Mouse (Mus musculus) stomach, embryonic 14.5 days (tissue): ENCODE measurements around the gene Gm17455. TPM values are rescaled to one million over a fixed set of nuclear protein-coding genes. Genes with fewer than 3 reads are reported as not detected.

Experiments used
- ATAC-seq: fragments of 200-750 bp; cut with Nextera tagmentation; 2 replicates; pipeline ENCODE4 v1.8.0; 2017; ENCODE audit warnings: low read depth, moderate TSS enrichment; ENCODE audit not compliant: insufficient number of reproducible peaks, insufficient read depth, low FRiP score
- H3K27ac ChIP-seq: fragments of 300-500 bp; sonication (generic); 2 replicates; pipeline ENCODE4 v1.5.1; 2014; ENCODE audit warnings: mild to moderate bottlenecking, low read length, moderate library complexity, mixed read lengths
- H3K27me3 ChIP-seq: fragments of 300-500 bp; sonication (generic); 2 replicates; pipeline ENCODE4 v1.6.1; 2014; ENCODE audit warnings: low read length, control low read depth, mixed read lengths; ENCODE audit not compliant: control insufficient read depth, insufficient read depth
- H3K36me3 ChIP-seq: fragments of 300-500 bp; sonication (generic); 2 replicates; pipeline ENCODE4 v1.6.1; 2014; ENCODE audit warnings: mild to moderate bottlenecking, control low read depth, low read length, moderate library complexity, mixed read lengths; ENCODE audit not compliant: control insufficient read depth, insufficient read depth
- H3K4me1 ChIP-seq: fragments of 300-500 bp; sonication (generic); 2 replicates; pipeline ENCODE4 v1.6.1; 2014; ENCODE audit warnings: low read length, control low read depth, mixed read lengths; ENCODE audit not compliant: control insufficient read depth, insufficient read depth
- H3K4me2 ChIP-seq: fragments of 300-500 bp; sonication (generic); replicated peaks from 2 replicates; pipeline ENCODE4 v1.6.1; 2014; ENCODE audit warnings: low read depth, low read length, control low read depth
- H3K4me3 ChIP-seq: fragments of 300-500 bp; sonication (generic); 2 replicates; pipeline ENCODE4 v1.5.1; 2014; ENCODE audit warnings: low read depth, low read length, control low read depth
- H3K9ac ChIP-seq: fragments of 300-500 bp; sonication (generic); replicated peaks from 2 replicates; pipeline ENCODE4 v1.6.1; 2014; ENCODE audit warnings: low read depth, mild to moderate bottlenecking, control low read depth, low read length, moderate library complexity, mixed read lengths
- H3K9me3 ChIP-seq: fragments of 300-500 bp; sonication (generic); 2 replicates; pipeline ENCODE4 v1.6.1; 2016; ENCODE audit warnings: low read depth, low read length, control low read depth; ENCODE audit not compliant: control insufficient read depth
- WGBS: fragments of 180-500 bp; shearing (Covaris S2); extraction: QIAGEN DNeasy Blood & Tissue Kit; methylation state at CpG from one replicate; pipeline ENCODE4 v1.1.7; 2014; 5-methylcytosine and 5-hydroxymethylcytosine counted together
- polyA plus RNA-seq: library from polyadenylated mRNA; unstranded; fragments of >200 nt; fragmentation: Nextera tagmentation; extraction: Ambion mirVana; gene quantifications from 2 replicates; pipeline ENCODE4 v1.2.1, GENCODE M21; 2014

The Gm17455 gene
- polyA plus RNA-seq, 1 experiment from 2014 or later = 1.4 TPM

GRCm38 (mm10) chr10:60370098-60370497 lies 29.4 kb upstream of the Gm17455 start:
- H3K27me3 ChIP-seq = no peaks in the 10 kb centered on the region
- no peak overlapping the region for H3K4me2 ChIP-seq
- H3K9me3 ChIP-seq = no peaks in the 10 kb centered on the region
- H3K4me3 ChIP-seq = no peak overlapping the region
- H3K36me3 ChIP-seq = no peaks in the 10 kb centered on the region
- 87% methylated on average over 2 of the region's 2 CpGs for WGBS
- no peak overlapping the region for H3K27ac ChIP-seq
- 0 out of 2 replicates have a peak, but pooled peaks cover 3% of the 10 kb centered on the region for H3K4me1 ChIP-seq
- no peak for ATAC-seq
- no peak overlapping the region for H3K9ac ChIP-seq

DNA sequence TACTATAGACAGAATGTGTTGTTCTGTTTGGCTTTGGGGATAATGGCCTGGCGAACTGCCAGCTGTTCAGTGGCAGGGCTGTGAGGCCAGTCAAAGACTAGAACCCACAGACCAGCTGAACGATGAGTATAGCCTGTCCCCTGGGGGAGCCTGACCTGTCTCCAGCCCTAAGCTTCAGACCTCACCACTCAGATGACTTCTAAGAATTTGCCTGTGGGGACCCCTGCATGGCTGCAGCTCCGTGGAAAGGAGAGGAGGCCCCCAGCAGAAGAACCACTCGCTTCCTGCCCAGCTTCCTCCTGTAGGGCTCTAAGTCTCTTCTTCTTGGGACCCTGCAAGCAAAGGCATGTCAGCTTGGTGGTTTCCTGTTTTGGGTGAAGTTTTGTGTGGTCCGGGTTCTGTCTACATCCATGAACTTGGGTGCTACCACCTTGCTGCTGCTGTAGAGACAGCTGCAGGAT lies 28.9 kb upstream of the Gm17455 start:
- 0 out of 2 replicates have a peak, but pooled peaks cover 3% of the 10 kb centered on the region for H3K4me1 ChIP-seq
- H3K4me3 ChIP-seq = no peak overlapping the region
- no peak overlapping the region for H3K27ac ChIP-seq
- no peak overlapping the region for H3K9ac ChIP-seq
- 74% methylated on average over 5 of the region's 5 CpGs for WGBS
- no peaks in the 10 kb centered on the region for H3K36me3 ChIP-seq
- H3K4me2 ChIP-seq = no peak overlapping the region
- H3K9me3 ChIP-seq = no peaks in the 10 kb centered on the region
- ATAC-seq = no peak
- no peaks in the 10 kb centered on the region for H3K27me3 ChIP-seq

DNA sequence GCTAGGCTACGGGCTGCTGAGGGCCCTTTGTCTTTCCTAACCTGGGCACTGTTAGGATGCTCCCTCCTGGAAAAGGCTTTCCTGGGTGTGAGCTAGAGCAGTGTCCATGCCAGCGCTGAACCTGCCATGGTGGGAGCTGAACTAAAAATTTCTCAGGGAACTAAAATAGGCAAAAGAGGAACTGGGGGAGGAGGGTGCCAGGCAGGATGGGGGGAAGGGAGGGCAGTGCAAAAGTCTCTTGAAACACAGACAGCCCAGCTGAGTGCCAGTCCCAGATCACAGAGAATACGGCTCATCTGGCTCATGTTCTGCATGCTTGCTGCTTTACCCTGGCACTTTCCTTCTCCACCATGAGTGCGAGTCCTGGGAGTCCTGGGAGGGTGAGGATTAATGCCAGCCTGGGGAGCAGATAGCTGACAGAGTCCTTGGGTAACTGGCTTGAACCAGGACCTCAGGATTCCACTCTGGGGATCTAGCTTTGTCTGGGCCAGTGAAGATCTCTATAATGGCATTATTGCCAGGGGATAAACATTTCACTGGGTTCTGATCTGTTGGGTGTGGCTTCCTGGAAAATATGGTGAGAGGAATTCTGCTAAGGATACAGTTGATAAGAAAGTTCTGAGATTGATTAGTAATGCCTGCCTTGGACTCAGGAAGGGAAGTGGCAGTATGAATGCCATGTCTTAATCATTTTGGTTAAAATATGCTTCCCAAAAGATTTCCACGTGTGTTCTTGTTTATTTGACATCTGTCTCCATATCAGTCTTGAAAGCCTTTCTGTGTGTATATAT lies 27.7 kb upstream of the Gm17455 start:
- ATAC-seq = no peak
- no peak overlapping the region for H3K4me2 ChIP-seq
- 86% methylated on average over 5 of the region's 5 CpGs for WGBS
- no peaks in the 10 kb centered on the region for H3K27me3 ChIP-seq
- no peaks in the 10 kb centered on the region for H3K36me3 ChIP-seq
- no peaks in the 10 kb centered on the region for H3K9me3 ChIP-seq
- H3K9ac ChIP-seq = no peak overlapping the region
- no peak overlapping the region for H3K4me3 ChIP-seq
- no peak overlapping the region for H3K27ac ChIP-seq
- 0 out of 2 replicates have a peak, but pooled peaks cover 3% of the 10 kb centered on the region for H3K4me1 ChIP-seq

DNA sequence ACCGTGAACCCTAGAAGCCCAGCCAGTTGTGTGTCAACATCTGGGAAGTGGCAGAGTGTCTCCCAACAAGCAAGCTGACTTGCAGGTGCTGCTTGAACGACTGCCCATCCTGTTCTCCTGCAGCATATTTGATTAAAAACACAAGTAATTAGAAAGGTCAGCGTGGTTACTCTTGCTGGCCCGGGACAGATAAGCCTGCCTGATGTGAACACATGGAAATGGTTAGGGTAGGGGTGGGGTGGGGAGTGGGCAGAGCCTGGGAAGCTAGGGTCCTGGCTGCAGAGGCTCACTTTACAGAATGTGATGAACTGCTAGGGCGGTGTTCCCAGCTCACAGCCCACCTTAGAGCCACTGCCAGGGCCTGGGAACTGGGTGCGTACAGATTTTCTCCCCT lies 26.0 kb upstream of the Gm17455 start:
- no peak overlapping the region for H3K9ac ChIP-seq
- no peak overlapping the region for H3K4me3 ChIP-seq
- ATAC-seq = no peak
- no peaks in the 10 kb centered on the region for H3K27me3 ChIP-seq
- 0 out of 2 replicates have a peak overlapping the region, but pooled peaks have one; percentile 15 for H3K27ac ChIP-seq
- no peak overlapping the region for H3K4me2 ChIP-seq
- H3K36me3 ChIP-seq = no peaks in the 10 kb centered on the region
- H3K9me3 ChIP-seq = no peaks in the 10 kb centered on the region
- WGBS = 45% methylated on average over 6 of the region's 6 CpGs
- H3K4me1 ChIP-seq = 0 out of 2 replicates have a peak, but pooled peaks cover 3% of the 10 kb centered on the region

- Histone ChIP-seq H3K27ac (0 out of 2 replicates have a peak overlapping the region, but pooled peaks have one; percentile 15), H3K27me3 (no peaks in the 10 kb centered on the region), H3K9ac (no peak overlapping the region), H3K36me3 (no peaks in the 10 kb centered on the region), H3K4me1 (0 out of 2 replicates have a peak, but pooled peaks cover 3% of the 10 kb centered on the region), H3K4me2 (no peak overlapping the region), H3K4me3 (no peak overlapping the region), H3K9me3 (no peaks in the 10 kb centered on the region)
- peak; percentile 37; the same call in 1 of the 2 replicates for ATAC-seq
- 51% methylated on average over 8 of the region's 8 CpGs for WGBS
These were observed 25.5 kb upstream of the Gm17455 start for GRCm38 (mm10) chr10:60373937-60374578.

DNA sequence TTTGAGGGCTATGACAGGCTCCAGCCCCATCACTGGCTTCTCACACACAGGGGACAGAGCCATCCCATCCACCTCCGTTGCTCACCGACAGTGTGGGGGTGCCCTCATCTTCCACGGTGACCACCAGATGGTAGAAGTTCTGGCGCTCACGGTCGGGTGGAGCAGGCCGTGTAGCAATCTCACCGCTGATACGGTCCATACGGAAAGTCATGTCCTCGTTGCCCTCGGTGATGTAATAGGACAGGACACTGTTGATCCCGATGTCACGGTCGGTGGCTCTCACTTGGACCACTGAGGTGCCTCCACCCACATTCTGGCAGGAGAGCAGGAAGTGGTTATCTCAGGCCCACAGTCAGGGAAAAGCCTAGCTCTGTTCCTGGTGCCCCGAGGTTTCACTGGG lies 22.8 kb upstream of the Gm17455 start:
- no peak overlapping the region for H3K27ac ChIP-seq
- no peaks in the 10 kb centered on the region for H3K9me3 ChIP-seq
- H3K4me3 ChIP-seq = no peak overlapping the region
- H3K36me3 ChIP-seq = no peaks in the 10 kb centered on the region
- WGBS = 89% methylated on average over 16 of the region's 16 CpGs
- ATAC-seq = no peak
- H3K4me1 ChIP-seq = 0 out of 2 replicates have a peak, but pooled peaks cover 3% of the 10 kb centered on the region
- no peak overlapping the region for H3K9ac ChIP-seq
- H3K4me2 ChIP-seq = no peak overlapping the region
- no peaks in the 10 kb centered on the region for H3K27me3 ChIP-seq

DNA sequence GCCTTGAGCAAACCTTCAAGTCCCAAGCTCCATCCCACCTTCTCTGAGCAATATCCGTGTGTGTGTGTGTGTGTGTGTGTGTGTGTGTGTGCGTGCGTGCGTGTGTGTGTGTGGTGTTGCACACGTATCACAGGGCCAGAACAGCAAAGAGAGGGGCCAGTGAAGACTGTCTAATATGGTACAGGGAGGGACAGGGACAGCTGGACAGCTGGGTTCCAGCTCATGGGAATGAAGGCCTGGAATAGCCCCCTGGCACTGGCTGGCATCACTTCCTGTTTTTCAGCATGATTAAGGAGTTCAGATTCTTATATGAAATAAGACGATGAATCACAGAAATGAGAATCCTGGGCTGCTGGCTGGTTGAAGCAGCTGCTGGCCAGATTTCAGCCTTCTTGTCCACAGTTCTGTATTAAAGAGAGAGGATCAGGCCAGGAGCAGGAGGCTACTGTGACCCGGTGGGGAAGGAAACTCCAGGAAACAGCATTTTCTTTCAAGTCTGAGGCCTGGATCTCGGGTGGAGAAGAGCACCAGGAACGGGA lies 20.0 kb upstream of the Gm17455 start:
- Histone ChIP-seq H3K4me3 (no peak overlapping the region), H3K27ac (0 out of 2 replicates have a peak overlapping the region, but pooled peaks have one; percentile 0), H3K9ac (no peak overlapping the region), H3K9me3 (no peaks in the 10 kb centered on the region), H3K4me2 (no peak overlapping the region), H3K27me3 (no peaks in the 10 kb centered on the region), H3K4me1 (0 out of 2 replicates have a peak, but pooled peaks cover 3% of the 10 kb centered on the region), H3K36me3 (no peaks in the 10 kb centered on the region)
- ATAC-seq = no peak
- 69% methylated on average over 9 of the region's 9 CpGs for WGBS

GRCm38 (mm10) chr10:60380229-60380628 lies 19.3 kb upstream of the Gm17455 start:
- H3K36me3 ChIP-seq = no peaks in the 10 kb centered on the region
- H3K4me3 ChIP-seq = no peak overlapping the region
- H3K27me3 ChIP-seq = no peaks in the 10 kb centered on the region
- H3K9me3 ChIP-seq = no peaks in the 10 kb centered on the region
- H3K27ac ChIP-seq = no peak overlapping the region
- no peak for ATAC-seq
- no peak overlapping the region for H3K4me2 ChIP-seq
- 0 out of 2 replicates have a peak, but pooled peaks cover 3% of the 10 kb centered on the region for H3K4me1 ChIP-seq
- no peak overlapping the region for H3K9ac ChIP-seq
- 63% methylated on average over 3 of the region's 3 CpGs for WGBS
